Mouse (Mus musculus) liver, adult (tissue): Measurements from ENCODE around the gene Cyp27b1.

Experiments used
- GATA4 ChIP-seq: IDR thresholded peaks from 2 replicates; pipeline ENCODE4 v1.6.1; 2014; ENCODE audit warnings: mild to moderate bottlenecking, low read length; ENCODE audit not compliant: insufficient replicate concordance

Cyp27b1 gene

GRCm38 (mm10) chr10:127041274-127041766, 6.7 kb upstream of the Cyp27b1 start, which contains the start of the genes Mettl1 and Eef1akmt3:
Gene Mettl1, plus strand, starts transcription at chr10:127041414.
Gene Eef1akmt3, minus strand, starts transcription at chr10:127041513.
- no peak for TF ChIP-seq GATA4

GRCm38 (mm10) chr10:127041774-127042338, 6.2 kb upstream of the Cyp27b1 start:
- no peak; the same call in 1 of the 2 replicates for TF ChIP-seq GATA4

GRCm38 (mm10) chr10:127042468-127043115, 5.5 kb upstream of the Cyp27b1 start:
- no peak for TF ChIP-seq GATA4

GRCm38 (mm10) chr10:127043187-127043586, 4.9 kb upstream of the Cyp27b1 start:
- TF ChIP-seq GATA4, result no peak

GRCm38 (mm10) chr10:127048608-127049394, 751 bp downstream of the Cyp27b1 start:
- TF ChIP-seq GATA4, result no peak

GRCm38 (mm10) chr10:127049395-127050118, 1.5 kb downstream of the Cyp27b1 start:
- TF ChIP-seq GATA4, result no peak

GRCm38 (mm10) chr10:127050119-127050474, 2.0 kb downstream of the Cyp27b1 start:
- no peak for TF ChIP-seq GATA4

DNA sequence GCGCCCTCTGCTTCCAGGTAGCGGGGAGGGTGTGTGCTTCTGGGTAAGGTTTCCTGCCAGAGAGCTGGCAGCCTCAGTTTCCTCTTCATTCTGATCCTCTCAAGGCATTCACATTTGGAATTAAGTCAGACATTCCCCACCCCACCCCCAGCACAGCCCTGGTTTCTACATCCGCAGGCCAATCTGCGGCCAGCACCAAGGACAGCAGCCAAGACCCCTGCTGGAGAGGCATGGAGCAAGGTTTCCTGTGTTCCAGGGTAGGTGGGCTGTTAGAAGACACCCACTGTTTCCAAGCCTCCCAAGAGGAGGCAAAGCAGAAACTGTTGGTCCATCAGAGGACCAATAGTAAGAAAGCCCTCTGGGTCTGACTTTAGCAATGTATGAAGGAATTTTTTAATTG, 6.6 kb downstream of the Cyp27b1 start:
- no peak for TF ChIP-seq GATA4

- TF ChIP-seq GATA4, result no peak
Observed at GRCm38 (mm10) chr10:127055406-127055805, 7.4 kb downstream of the Cyp27b1 start.

DNA sequence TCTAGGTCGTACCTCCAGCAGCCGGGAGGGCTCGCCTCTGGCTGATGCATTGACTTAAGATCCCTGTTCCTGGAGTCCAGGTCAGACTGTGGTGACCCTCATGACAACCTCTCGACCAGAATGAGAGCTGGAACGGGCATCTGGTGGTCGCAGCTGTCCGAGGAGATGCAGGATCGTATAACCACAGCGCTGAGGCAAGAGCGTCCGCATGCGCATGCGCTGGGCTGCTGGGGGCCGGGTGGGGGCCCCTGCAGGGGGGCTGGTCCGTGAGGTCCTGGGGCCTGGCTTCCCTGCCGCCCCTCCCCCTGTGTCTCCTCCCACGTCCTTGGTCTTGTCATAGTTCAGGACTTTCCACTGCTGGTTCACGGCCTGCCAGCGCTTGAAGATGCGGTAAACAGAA, 8.4 kb downstream of the Cyp27b1 start:
- TF ChIP-seq GATA4, result no peak

- TF ChIP-seq GATA4, result no peak
Observed at GRCm38 (mm10) chr10:127058161-127058560, 10.1 kb downstream of the Cyp27b1 start.

DNA sequence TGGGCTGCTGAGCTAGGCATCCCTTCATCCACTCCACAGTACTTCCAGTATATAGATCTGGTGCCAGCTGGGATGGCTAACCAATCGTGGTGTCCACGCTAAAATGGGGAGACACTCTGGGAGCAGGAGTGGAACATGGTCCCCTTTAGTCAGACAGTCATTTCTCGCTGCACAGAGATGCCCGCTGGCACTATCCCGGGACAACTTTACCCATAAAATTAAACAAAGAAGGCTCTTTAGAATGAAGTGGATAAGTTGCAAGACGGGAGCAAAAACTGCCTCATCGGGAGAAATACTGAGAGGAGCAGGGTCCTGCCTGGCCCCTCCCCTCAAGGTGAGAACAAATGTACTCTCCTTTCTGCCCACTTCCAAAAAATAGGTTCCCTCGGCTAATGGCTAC, 10.7 kb downstream of the Cyp27b1 start:
- TF ChIP-seq GATA4, result no peak

- no peak for TF ChIP-seq GATA4
Observed at GRCm38 (mm10) chr10:127059174-127059967, 11.3 kb downstream of the Cyp27b1 start.
